Mouse (Mus musculus): ENCODE results near the gene Syngr4.
"Not testable (repeated sequence)": the region's sequence is repeated elsewhere in the genome, so short reads cannot be mapped to it uniquely, and the experiment has no call there.

The Syngr4 gene

GRCm38 (mm10) chr7:45916056-45917003 is 19.8 kb upstream of the Syngr4 start:
- DNase-seq (ENCODE audit: low spot score in 2 of 2) = peak; percentile 87

- DNase-seq (ENCODE audit: low spot score in 2 of 2) = no peak
Measured at GRCm38 (mm10) chr7:45915011-45915410, 18.5 kb upstream of the Syngr4 start.

GRCm38 (mm10) chr7:45914067-45914466 is 17.6 kb upstream of the Syngr4 start:
- no peak for DNase-seq (ENCODE audit: low spot score in 2 of 2)

- DNase-seq (ENCODE audit: low spot score in 2 of 2) = no peak
Measured at GRCm38 (mm10) chr7:45909145-45909544, 12.6 kb upstream of the Syngr4 start.

- DNase-seq (ENCODE audit: low spot score in 2 of 2) = no peak
Measured at GRCm38 (mm10) chr7:45908384-45908783, 11.9 kb upstream of the Syngr4 start.

GRCm38 (mm10) chr7:45906622-45907021 is 10.1 kb upstream of the Syngr4 start:
- no peak for DNase-seq (ENCODE audit: low spot score in 2 of 2)

GRCm38 (mm10) chr7:45902481-45903002 is 6.0 kb upstream of the Syngr4 start:
- no peak for DNase-seq (ENCODE audit: low spot score in 2 of 2)

GRCm38 (mm10) chr7:45901562-45901961 is 5.0 kb upstream of the Syngr4 start:
- no peak for DNase-seq (ENCODE audit: low spot score in 2 of 2)

GRCm38 (mm10) chr7:45898125-45898524 is 1.6 kb upstream of the Syngr4 start:
- DNase-seq (ENCODE audit: low spot score in 2 of 2) = peak in 1 of 2 experiments; percentile 5

GRCm38 (mm10) chr7:45897258-45897757 is 794 bp upstream of the Syngr4 start:
- peak in 1 of 2 experiments; percentile 59 for DNase-seq (ENCODE audit: low spot score in 2 of 2)

GRCm38 (mm10) chr7:45895931-45896516 is 490 bp downstream of the Syngr4 start:
- no peak for DNase-seq (ENCODE audit: low spot score in 2 of 2)

- DNase-seq (ENCODE audit: low spot score in 2 of 2) = no peak
Measured at GRCm38 (mm10) chr7:45892651-45893050, 3.9 kb downstream of the Syngr4 start.

GRCm38 (mm10) chr7:45887246-45887645 is 9.3 kb downstream of the Syngr4 start:
- DNase-seq (ENCODE audit: low spot score in 2 of 2) = no peak

- DNase-seq (ENCODE audit: low spot score in 2 of 2) = no peak
Measured at GRCm38 (mm10) chr7:45881011-45881410, 15.5 kb downstream of the Syngr4 start.

- DNase-seq (ENCODE audit: low spot score in 2 of 2) = no peak
Measured at GRCm38 (mm10) chr7:45880531-45880930, 16.0 kb downstream of the Syngr4 start.

- DNase-seq (ENCODE audit: low spot score in 2 of 2) = not testable (repeated sequence)
Measured at GRCm38 (mm10) chr7:45878278-45878677, 18.2 kb downstream of the Syngr4 start, which contains the start of gene Grin2d. Grin2d (minus strand) TSS chr7:45878378.

GRCm38 (mm10) chr7:45876895-45877294 is 19.6 kb downstream of the Syngr4 start:
- DNase-seq (ENCODE audit: low spot score in 2 of 2) = no peak

GRCm38 (mm10) chr7:45873061-45873947 is 23.2 kb downstream of the Syngr4 start:
- peak; percentile 48 to 60 for DNase-seq (ENCODE audit: low spot score in 2 of 2)

GRCm38 (mm10) chr7:45872624-45873023 is 23.9 kb downstream of the Syngr4 start, which contains the start of gene Kdelr1:
Kdelr1 (plus strand) TSS chr7:45872772.
- peak; percentile 83 to 89 for DNase-seq (ENCODE audit: low spot score in 2 of 2)

- DNase-seq (ENCODE audit: low spot score in 2 of 2) = no peak
Measured at GRCm38 (mm10) chr7:45870282-45871058, 26.0 kb downstream of the Syngr4 start.

Measured in heart, adult 9 months (tissue).